Mouse (Mus musculus) hindbrain, embryonic 10.5 days (tissue): ENCODE measurements around the gene Mmp8. TPM values are rescaled to one million over a fixed set of nuclear protein-coding genes. Genes with fewer than 3 reads are reported as not detected.

Source experiments
- DNase-seq: peaks from one replicate; pipeline ENCODE4 v3.0.0-alpha.2; 2017; ENCODE audit warnings: low spot score
- H3K27ac ChIP-seq: fragments of 300-500 bp; sonication (generic); 2 replicates; pipeline ENCODE4 v1.5.1; 2016; ENCODE audit warnings: mild to moderate bottlenecking, moderate library complexity
- H3K27me3 ChIP-seq: fragments of 300-500 bp; sonication (generic); 2 replicates; pipeline ENCODE4 v1.6.1; 2016; ENCODE audit warnings: mild to moderate bottlenecking; ENCODE audit not compliant: poor library complexity, insufficient read depth, severe bottlenecking
- H3K36me3 ChIP-seq: fragments of 300-500 bp; sonication (generic); 2 replicates; pipeline ENCODE4 v1.6.1; 2016; ENCODE audit warnings: mild to moderate bottlenecking, moderate library complexity
- H3K4me1 ChIP-seq: fragments of 300-500 bp; sonication (generic); replicated peaks from 2 replicates; pipeline ENCODE4 v1.6.1; 2016; ENCODE audit warnings: mild to moderate bottlenecking
- H3K4me3 ChIP-seq: fragments of 300-500 bp; sonication (generic); 2 replicates; pipeline ENCODE4 v1.5.1; 2016; ENCODE audit warnings: mild to moderate bottlenecking, moderate library complexity
- H3K9me3 ChIP-seq: fragments of 300-500 bp; sonication (generic); 2 replicates; pipeline ENCODE4 v1.6.1; 2016; ENCODE audit warnings: mild to moderate bottlenecking, moderate library complexity
- WGBS: fragments of 180-500 bp; shearing (Covaris S2); methylation state at CpG from one replicate; pipeline ENCODE4 v1.1.7; 2016; 5-methylcytosine and 5-hydroxymethylcytosine counted together
- polyA plus RNA-seq: library from polyadenylated mRNA; unstranded; fragments of >200 nt; fragmentation: Nextera tagmentation; extraction: Ambion mirVana; gene quantifications from 2 replicates; pipeline ENCODE4 v1.2.1, GENCODE M21; 2016

Mmp8 gene
- polyA plus RNA-seq, 1 experiment from 2014 or later = 0.07 TPM

DNA sequence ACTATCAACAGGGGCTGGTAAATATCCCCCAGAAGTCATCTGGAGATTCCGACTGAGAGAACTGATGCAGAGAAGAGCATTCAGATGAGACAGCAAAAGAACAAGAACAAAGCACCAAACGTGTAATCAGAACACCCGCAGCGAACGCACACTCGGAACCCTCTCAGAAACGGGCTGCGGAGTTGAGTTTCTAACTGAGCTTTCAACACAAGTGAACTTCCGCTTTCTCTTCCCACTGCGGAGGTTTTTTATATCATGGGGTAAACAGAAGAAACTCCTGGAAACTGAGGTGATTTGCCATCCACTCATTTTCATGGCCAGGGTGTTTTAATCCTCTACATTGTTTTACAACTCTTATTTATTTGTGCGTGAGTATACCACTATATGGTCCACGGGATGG, 47.4 kb downstream of the Mmp8 start:
- Histone ChIP-seq H3K27me3 (no peaks in the 10 kb centered on the region), H3K9me3 (peaks cover 4% of the 10 kb centered on the region; the same call in 1 of the 2 replicates), H3K4me3 (no peak overlapping the region), H3K36me3 (no peaks in the 10 kb centered on the region), H3K4me1 (no peaks in the 10 kb centered on the region), H3K27ac (no peak overlapping the region)
- 88% methylated on average over 12 of the region's 12 CpGs for WGBS
- DNase-seq = no peak

Other genes with a start within 250 kb of the Mmp8 start
- gene Mmp12, start 214.1 kb upstream of the Mmp8 start, polyA plus RNA-seq = not detected in 2 replicates
- not detected in 2 replicates for gene Mmp1b, start 170.4 kb upstream of the Mmp8 start, polyA plus RNA-seq
- gene Mmp3, start 112.6 kb upstream of the Mmp8 start, polyA plus RNA-seq = not detected in 2 replicates
- not detected in 2 replicates for gene Mmp10, start 56.1 kb upstream of the Mmp8 start, polyA plus RNA-seq
- gene Mmp27, start 12.9 kb downstream of the Mmp8 start, polyA plus RNA-seq = not detected in 2 replicates
- not detected in 2 replicates for gene Mmp20, start 69.8 kb downstream of the Mmp8 start, polyA plus RNA-seq
- gene Mmp7, start 133.6 kb downstream of the Mmp8 start, polyA plus RNA-seq = not detected in 2 replicates
- gene Tmem123, start 205.6 kb downstream of the Mmp8 start, polyA plus RNA-seq = 110 and 126 TPM in 2 replicates